Mouse (Mus musculus) layer of hippocampus, postnatal 25 days (tissue): Measurements from ENCODE around the gene Olfr1140. TPM values are rescaled to one million over a fixed set of nuclear protein-coding genes. Genes with fewer than 3 reads are reported as not detected.

ENCODE experiments used
- DNase-seq, 2 experiments: peaks; one replicate each; pipeline ENCODE4 v3.0.0; 2022; ENCODE audit warnings: mixed read lengths in 2 of 2, low spot score in 1 of 2; ENCODE audit errors: extremely low spot score in 1 of 2
- total RNA-seq, 2 experiments: library from RNA; stranded (reverse); gene quantifications; 2 replicates each; pipeline ENCODE4 v1.2.3; 2021

The Olfr1140 gene
- not detected for total RNA-seq

- no peak for DNase-seq
Measured at GRCm38 (mm10) chr2:87743452-87743851, at the start of gene Olfr1140. Gene Olfr1140, plus strand, starts transcription at chr2:87743752.

- no peak for DNase-seq
Measured at GRCm38 (mm10) chr2:87693847-87694246, 49.7 kb upstream of the Olfr1140 start, which contains the start of gene Olfr1136. Gene Olfr1136, minus strand, starts transcription at chr2:87693947.

DNA sequence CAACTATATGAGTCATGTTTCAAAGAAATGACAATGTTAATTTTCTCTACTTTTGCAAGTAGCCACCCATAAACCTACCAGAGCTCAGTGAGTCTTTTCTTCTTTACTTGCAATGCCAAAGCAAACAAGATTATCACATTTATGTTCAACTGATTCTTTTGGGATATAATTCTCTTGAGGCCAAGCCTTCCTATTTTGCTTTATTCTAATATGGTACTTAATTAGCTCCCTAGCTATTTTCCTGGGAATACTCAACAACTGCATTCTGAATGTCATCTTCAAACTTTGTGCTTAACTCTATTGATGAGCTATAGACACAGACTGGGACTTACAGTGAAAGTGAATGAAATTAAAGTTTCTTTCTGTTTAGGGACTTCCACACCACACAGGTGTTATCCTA, 30.5 kb upstream of the Olfr1140 start, which contains the start of gene Olfr1137:
Gene Olfr1137 (minus strand): TSS at position 101 of the 400 bp plus-strand sequence.
- DNase-seq = no peak

DNA sequence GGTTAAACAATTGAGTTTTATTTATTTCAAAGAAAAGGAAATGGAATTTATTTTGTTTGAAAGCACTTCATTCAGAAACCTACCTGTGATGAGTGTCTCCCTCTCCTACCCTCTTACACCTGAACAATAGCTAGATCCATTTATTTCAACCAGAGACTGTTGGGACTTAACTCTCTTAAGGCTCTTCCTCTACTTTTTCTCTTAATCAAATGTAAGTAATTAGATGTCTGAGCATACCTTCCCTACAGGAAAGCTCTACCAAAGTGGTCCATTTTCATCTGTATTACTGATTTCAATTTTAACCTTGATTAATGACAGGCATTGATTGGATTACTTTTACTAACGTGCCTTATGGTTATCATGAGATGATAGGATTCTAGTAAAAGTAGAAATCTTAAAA, 3.7 kb upstream of the Olfr1140 start, which contains the start of gene Olfr1138:
Gene Olfr1138 (minus strand): TSS at position 101 of the 400 bp plus-strand sequence.
- no peak for DNase-seq

GRCm38 (mm10) chr2:87753891-87754290, 10.3 kb downstream of the Olfr1140 start, which contains the start of gene Olfr1141:
Gene Olfr1141, minus strand, starts transcription at chr2:87753991.
- no peak for DNase-seq

- no peak for DNase-seq
Measured at GRCm38 (mm10) chr2:87776143-87776542, 32.6 kb downstream of the Olfr1140 start.

DNA sequence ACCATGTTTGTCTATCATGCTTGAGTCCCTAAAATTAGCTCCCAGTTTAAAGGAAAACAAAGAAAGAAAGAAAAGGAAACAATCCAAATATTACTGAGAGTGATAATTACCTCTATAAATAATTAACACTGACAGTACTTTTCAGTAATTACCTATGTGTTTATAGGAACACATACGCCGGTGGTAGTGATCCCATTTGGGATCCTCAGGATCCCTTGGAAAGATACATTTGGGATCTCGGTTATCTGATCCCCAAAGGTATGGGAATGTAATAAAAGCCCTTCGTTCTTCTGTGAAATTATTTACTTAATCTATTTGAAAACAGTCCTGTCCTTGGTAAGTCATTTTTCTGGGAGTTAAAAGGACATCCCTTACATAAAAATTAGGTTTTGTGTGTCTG, 35.6 kb downstream of the Olfr1140 start, which contains the start of gene Olfr152:
Gene Olfr152 (plus strand): TSS at position 301 of the 400 bp plus-strand sequence.
- no peak for DNase-seq

Other genes with a start within 250 kb of the Olfr1140 start
- gene Pramel7, start 246.7 kb upstream of the Olfr1140 start, total RNA-seq = not detected
- not detected for gene Pramel6, start 237.2 kb upstream of the Olfr1140 start, total RNA-seq
- not detected for gene Olfr153, start 212.0 kb upstream of the Olfr1140 start, total RNA-seq
- gene Olfr1128, start 198.2 kb upstream of the Olfr1140 start, total RNA-seq = not detected
- not detected for gene Olfr1129, start 169.8 kb upstream of the Olfr1140 start, total RNA-seq
- not detected for gene Olfr1130, start 137.5 kb upstream of the Olfr1140 start, total RNA-seq
- gene Olfr1131, start 116.6 kb upstream of the Olfr1140 start, total RNA-seq = not detected
- not detected for gene Olfr1132, start 106.2 kb upstream of the Olfr1140 start, total RNA-seq
- gene Olfr1133, start 96.4 kb upstream of the Olfr1140 start, total RNA-seq = not detected
- gene Olfr1134, start 85.3 kb upstream of the Olfr1140 start, total RNA-seq = not detected
- gene Olfr1135, start 70.1 kb upstream of the Olfr1140 start, total RNA-seq = not detected
- gene Olfr1136, start 49.8 kb upstream of the Olfr1140 start, total RNA-seq = not detected
- gene Olfr1137, start 30.6 kb upstream of the Olfr1140 start, total RNA-seq = not detected
- gene Olfr1138, start 3.8 kb upstream of the Olfr1140 start, total RNA-seq = not detected
- not detected for gene Olfr1141, start 10.2 kb downstream of the Olfr1140 start, total RNA-seq
- gene Olfr152, start 35.7 kb downstream of the Olfr1140 start, total RNA-seq = not detected
- gene Olfr1143, start 56.8 kb downstream of the Olfr1140 start, total RNA-seq = not detected
- gene Olfr1145, start 66.1 kb downstream of the Olfr1140 start, total RNA-seq = not detected
- not detected for gene Olfr1148, start 86.8 kb downstream of the Olfr1140 start, total RNA-seq
- not detected for gene Olfr1150-ps1, start 100.2 kb downstream of the Olfr1140 start, total RNA-seq
- gene Olfr1151, start 112.1 kb downstream of the Olfr1140 start, total RNA-seq = not detected
- gene Olfr1152, start 122.7 kb downstream of the Olfr1140 start, total RNA-seq = not detected
- not detected for gene Olfr1153, start 151.2 kb downstream of the Olfr1140 start, total RNA-seq
- not detected for gene Olfr1154, start 161.4 kb downstream of the Olfr1140 start, total RNA-seq
- not detected for gene Olfr1155, start 201.4 kb downstream of the Olfr1140 start, total RNA-seq
- gene Olfr1156, start 209.3 kb downstream of the Olfr1140 start, total RNA-seq = under 1 TPM in 1 of 2 experiments, not detected in 1; 0.14 TPM
- gene Olfr1157, start 224.5 kb downstream of the Olfr1140 start, total RNA-seq = not detected
- not detected for gene Olfr74, start 230.9 kb downstream of the Olfr1140 start, total RNA-seq
- not detected for gene Olfr1158, start 246.4 kb downstream of the Olfr1140 start, total RNA-seq